Mouse (Mus musculus): ENCODE results near the gene Derl3. TPM values are rescaled to one million over a fixed set of nuclear protein-coding genes. Genes with fewer than 3 reads are reported as not detected.
A peak's percentile ranks its signal among the peaks of the same experiment; 100 is the strongest.

The Derl3 gene
- polyA plus RNA-seq, 1 experiment from 2014 or later: 2.1 TPM

- H3K4me3 ChIP-seq: no peak overlapping the region
Measured at GRCm38 (mm10) chr10:75897373-75897772, 4.2 kb downstream of the Derl3 start.

GRCm38 (mm10) chr10:75898039-75898564, 4.9 kb downstream of the Derl3 start:
- no peaks in the 10 kb centered on the region for H3K9me3 ChIP-seq
- H3K4me1 ChIP-seq: peaks cover 10% of the 10 kb centered on the region
- no peak overlapping the region for H3K27ac ChIP-seq
- 81% methylated on average over 6 of the region's 6 CpGs for WGBS
- no peak overlapping the region for H3K9ac ChIP-seq
- ATAC-seq (replicated peaks): no peak
- no peaks in the 10 kb centered on the region for H3K27me3 ChIP-seq (replicated peaks)
- no peak overlapping the region for H3K4me3 ChIP-seq
- peaks cover 53% of the 10 kb centered on the region for H3K36me3 ChIP-seq (replicated peaks)
- no peak overlapping the region for H3K4me2 ChIP-seq

More at GRCm38 (mm10) chr10:75897373-75897772, 4.2 kb downstream of the Derl3 start:
- H3K9me3 ChIP-seq: no peaks in the 10 kb centered on the region
- 33% methylated on average over 6 of the region's 6 CpGs for WGBS
- ATAC-seq (replicated peaks): no peak
- no peaks in the 10 kb centered on the region for H3K27me3 ChIP-seq (replicated peaks)
- no peak overlapping the region for H3K4me2 ChIP-seq
- H3K4me1 ChIP-seq: peaks cover 10% of the 10 kb centered on the region
- H3K36me3 ChIP-seq (replicated peaks): peaks cover 46% of the 10 kb centered on the region
- H3K9ac ChIP-seq: no peak overlapping the region
- H3K27ac ChIP-seq: no peak overlapping the region

DNA sequence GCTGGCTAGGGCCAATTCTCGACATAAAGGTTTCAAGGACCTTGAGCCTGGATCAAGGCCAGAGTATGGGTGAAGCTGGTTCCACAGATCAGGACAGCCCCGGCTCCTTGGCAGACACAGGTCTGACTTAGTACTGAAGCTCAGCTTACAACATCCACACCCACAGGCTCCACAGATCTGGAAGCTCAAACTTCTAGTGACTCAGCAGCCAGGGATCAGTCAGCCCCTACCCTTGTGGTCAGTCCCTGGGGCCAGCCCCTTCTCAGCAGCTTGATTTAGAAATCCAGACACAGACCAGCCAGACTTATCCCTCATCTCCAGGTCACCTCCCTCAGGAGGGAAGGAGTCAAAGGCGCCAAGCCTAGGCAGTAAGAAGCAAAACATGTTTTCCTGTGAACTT, 5.6 kb downstream of the Derl3 start:
- H3K36me3 ChIP-seq (replicated peaks): peaks cover 60% of the 10 kb centered on the region
- no peaks in the 10 kb centered on the region for H3K9me3 ChIP-seq
- 66% methylated on average over 3 of the region's 3 CpGs for WGBS
- ATAC-seq (replicated peaks): no peak
- H3K9ac ChIP-seq: no peak overlapping the region
- H3K4me3 ChIP-seq: no peak overlapping the region
- no peak overlapping the region for H3K4me2 ChIP-seq
- no peak overlapping the region for H3K27ac ChIP-seq
- no peaks in the 10 kb centered on the region for H3K27me3 ChIP-seq (replicated peaks)
- H3K4me1 ChIP-seq: 0 out of 2 replicates have a peak, but pooled peaks cover 4% of the 10 kb centered on the region

DNA sequence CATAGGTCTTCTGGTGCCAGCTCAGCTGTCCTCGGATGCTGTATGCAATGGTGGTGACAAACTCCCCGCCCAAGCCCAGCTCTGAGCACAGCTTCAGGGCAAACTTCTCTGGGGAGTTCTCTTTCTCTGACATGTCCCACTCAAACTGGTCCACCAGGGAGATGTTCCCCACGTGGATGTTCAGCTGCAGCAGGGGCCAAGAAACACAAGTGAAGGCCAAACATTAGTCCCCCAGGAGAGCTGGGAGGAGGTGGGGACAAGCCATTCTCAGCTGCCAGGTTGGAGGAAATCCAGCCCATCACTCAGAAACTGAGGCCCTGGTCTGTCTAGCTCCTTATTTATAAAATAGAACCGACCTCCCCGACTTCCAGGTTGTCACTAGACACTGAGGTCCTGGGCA, 11.2 kb downstream of the Derl3 start:
- Histone ChIP-seq H3K4me1 (no peaks in the 10 kb centered on the region), H3K9me3 (no peaks in the 10 kb centered on the region), H3K4me3 (no peak overlapping the region), H3K36me3 (replicated peaks) (peaks cover 75% of the 10 kb centered on the region), H3K4me2 (no peak overlapping the region), H3K9ac (no peak overlapping the region), H3K27ac (no peak overlapping the region), H3K27me3 (replicated peaks) (no peaks in the 10 kb centered on the region)
- 93% methylated on average over 5 of the region's 5 CpGs for WGBS
- ATAC-seq (replicated peaks): no peak

- H3K27ac ChIP-seq: no peak overlapping the region
- no peak overlapping the region for H3K4me3 ChIP-seq
- peaks cover 83% of the 10 kb centered on the region for H3K36me3 ChIP-seq (replicated peaks)
- H3K9me3 ChIP-seq: no peaks in the 10 kb centered on the region
- H3K4me1 ChIP-seq: no peaks in the 10 kb centered on the region
- H3K4me2 ChIP-seq: no peak overlapping the region
- WGBS: 94% methylated on average over 4 of the region's 4 CpGs
- no peak overlapping the region for H3K9ac ChIP-seq
- H3K27me3 ChIP-seq (replicated peaks): no peaks in the 10 kb centered on the region
- ATAC-seq (replicated peaks): no peak
Measured at GRCm38 (mm10) chr10:75906882-75907281, 13.7 kb downstream of the Derl3 start.

GRCm38 (mm10) chr10:75910698-75911097, 17.5 kb downstream of the Derl3 start:
- H3K36me3 ChIP-seq (replicated peaks): peaks cover 57% of the 10 kb centered on the region
- no peak overlapping the region for H3K9ac ChIP-seq
- H3K27ac ChIP-seq: no peak overlapping the region
- 90% methylated on average over 2 of the region's 2 CpGs for whole genome bisulfite sequencing
- H3K4me2 ChIP-seq: no peak overlapping the region
- no peak overlapping the region for H3K4me3 ChIP-seq
- no peaks in the 10 kb centered on the region for H3K27me3 ChIP-seq (replicated peaks)
- no peak for ATAC-seq (replicated peaks)
- H3K9me3 ChIP-seq: no peaks in the 10 kb centered on the region
- H3K4me1 ChIP-seq: no peaks in the 10 kb centered on the region

GRCm38 (mm10) chr10:75913013-75913589, 19.9 kb downstream of the Derl3 start:
- WGBS: 76% methylated on average over 6 of the region's 6 CpGs
- Histone ChIP-seq H3K4me1 (peaks cover under 1% of the 10 kb centered on the region), H3K27ac (no peak overlapping the region), H3K27me3 (replicated peaks) (no peaks in the 10 kb centered on the region), H3K4me2 (no peak overlapping the region), H3K36me3 (replicated peaks) (peaks cover 41% of the 10 kb centered on the region), H3K9me3 (no peaks in the 10 kb centered on the region), H3K9ac (no peak overlapping the region), H3K4me3 (no peak overlapping the region)
- ATAC-seq (replicated peaks): no peak

DNA sequence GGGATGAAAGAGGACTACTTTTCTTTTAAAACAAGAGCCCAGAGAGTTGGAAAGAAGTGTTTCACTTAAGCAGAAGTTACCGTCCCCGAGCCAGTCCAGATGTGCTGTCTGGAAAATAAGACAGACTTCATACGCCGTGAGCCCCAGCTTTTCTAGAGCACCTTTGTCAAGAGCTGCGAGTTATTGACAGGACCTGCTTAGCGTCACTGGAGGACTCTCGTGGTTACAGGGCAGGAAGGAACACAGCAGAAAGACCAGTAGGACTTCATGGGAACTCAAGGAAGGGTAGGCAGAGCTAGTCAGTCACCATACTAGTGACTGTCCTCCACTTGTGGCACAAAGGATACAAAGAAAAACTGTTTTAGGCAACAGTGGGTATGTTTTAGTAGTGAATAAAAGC, 22.3 kb downstream of the Derl3 start:
- H3K4me3 ChIP-seq: no peak overlapping the region
- no peaks in the 10 kb centered on the region for H3K27me3 ChIP-seq (replicated peaks)
- no peaks in the 10 kb centered on the region for H3K9me3 ChIP-seq
- no peak overlapping the region for H3K9ac ChIP-seq
- peaks cover 26% of the 10 kb centered on the region for H3K36me3 ChIP-seq (replicated peaks)
- WGBS: 87% methylated on average over 7 of the region's 7 CpGs
- no peak for ATAC-seq (replicated peaks)
- H3K4me1 ChIP-seq: peaks cover 25% of the 10 kb centered on the region
- H3K27ac ChIP-seq: no peak overlapping the region
- no peak overlapping the region for H3K4me2 ChIP-seq

- no peak for ATAC-seq (replicated peaks)
- Histone ChIP-seq H3K9me3 (no peaks in the 10 kb centered on the region), H3K27ac (no peak overlapping the region), H3K4me2 (no peak overlapping the region), H3K9ac (no peak overlapping the region), H3K4me1 (peaks cover 26% of the 10 kb centered on the region), H3K36me3 (replicated peaks) (peaks cover 14% of the 10 kb centered on the region), H3K4me3 (no peak overlapping the region), H3K27me3 (replicated peaks) (no peaks in the 10 kb centered on the region)
- WGBS: 82% methylated on average over 8 of the region's 8 CpGs
Measured at GRCm38 (mm10) chr10:75916840-75917239, 23.6 kb downstream of the Derl3 start.

DNA sequence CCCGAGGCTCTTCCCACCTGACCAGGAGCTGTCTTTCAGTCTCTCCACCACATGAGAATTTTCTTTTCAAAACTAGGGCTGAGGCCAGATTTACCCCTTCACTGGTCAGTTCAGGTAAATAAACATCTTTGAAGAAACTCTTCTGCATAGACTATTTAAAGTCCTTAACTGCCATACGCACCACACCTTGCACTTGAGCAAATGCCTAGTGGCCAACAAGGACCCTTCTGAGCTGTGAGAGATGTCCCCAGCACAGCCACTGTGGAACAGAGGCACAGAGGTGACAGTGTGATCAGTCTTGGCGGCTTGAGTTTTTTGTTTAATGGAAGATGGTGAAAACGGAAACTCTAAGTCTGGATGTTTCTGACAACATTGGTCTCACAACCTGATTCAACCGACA, 25.8 kb downstream of the Derl3 start:
- Histone ChIP-seq H3K9ac (no peak overlapping the region), H3K36me3 (replicated peaks) (peaks cover 10% of the 10 kb centered on the region), H3K4me1 (peaks cover 41% of the 10 kb centered on the region), H3K9me3 (no peaks in the 10 kb centered on the region), H3K27ac (no peak overlapping the region), H3K4me2 (peak overlapping the region; percentile 88; the same call in 1 of the 2 replicates), H3K27me3 (replicated peaks) (no peaks in the 10 kb centered on the region), H3K4me3 (no peak overlapping the region)
- WGBS: 90% methylated on average over 5 of the region's 5 CpGs
- no peak for ATAC-seq (replicated peaks)

GRCm38 (mm10) chr10:75921026-75921725, 28.0 kb downstream of the Derl3 start, which contains the start of gene Smarcb1:
Gene Smarcb1, minus strand, starts transcription at chr10:75921617.
- Histone ChIP-seq H3K27ac (peak within 1 kb of the TSS; percentile 98), H3K9me3 (no peaks in the 10 kb centered on the region), H3K4me3 (peak within 1 kb of the TSS; percentile 87), H3K27me3 (replicated peaks) (no peaks in the 10 kb centered on the region), H3K4me2 (peak within 1 kb of the TSS; percentile 88), H3K36me3 (replicated peaks) (no peaks in the 10 kb centered on the region; the same call in 1 of the 2 replicates), H3K4me1 (peaks cover 41% of the 10 kb centered on the region), H3K9ac (peak within 1 kb of the TSS; percentile 94)
- WGBS: under 1% methylated on average over 76 of the region's 76 CpGs
- ATAC-seq (replicated peaks): peak; percentile 91

- Histone ChIP-seq H3K27ac (peak overlapping the region; percentile 98), H3K9me3 (no peaks in the 10 kb centered on the region), H3K9ac (peak overlapping the region; percentile 94), H3K4me3 (peak overlapping the region; percentile 87), H3K27me3 (replicated peaks) (no peaks in the 10 kb centered on the region), H3K36me3 (replicated peaks) (no peaks in the 10 kb centered on the region), H3K4me2 (peak overlapping the region; percentile 88), H3K4me1 (peaks cover 41% of the 10 kb centered on the region)
- ATAC-seq (replicated peaks): peak; percentile 53
- 4% methylated on average over 22 of the region's 22 CpGs for WGBS
Measured at GRCm38 (mm10) chr10:75921726-75922560, 28.7 kb downstream of the Derl3 start.

Data from midbrain, embryonic 15.5 days (tissue).